Mouse (Mus musculus): ENCODE data around the gene Col13a1. TPM values are rescaled to one million over a fixed set of nuclear protein-coding genes. Genes with fewer than 3 reads are reported as not detected.

Gene Col13a1
- polyA plus RNA-seq, 1 experiment from 2014 or later: 1.1 TPM

GRCm38 (mm10) chr10:61920655-61921365, 58.1 kb downstream of the Col13a1 start:
- H3K9me3 ChIP-seq: no peaks in the 10 kb centered on the region
- no peak overlapping the region for H3K4me3 ChIP-seq
- no peak for ATAC-seq (replicated peaks)
- H3K4me2 ChIP-seq (replicated peaks): no peak overlapping the region
- WGBS: 33% methylated on average over 11 of the region's 11 CpGs
- H3K4me1 ChIP-seq: peaks cover 9% of the 10 kb centered on the region; the same call in 1 of the 2 replicates
- H3K27ac ChIP-seq (replicated peaks): no peak overlapping the region
- no peak overlapping the region for H3K9ac ChIP-seq (replicated peaks)
- no peaks in the 10 kb centered on the region for H3K36me3 ChIP-seq
- no peaks in the 10 kb centered on the region for H3K27me3 ChIP-seq

DNA sequence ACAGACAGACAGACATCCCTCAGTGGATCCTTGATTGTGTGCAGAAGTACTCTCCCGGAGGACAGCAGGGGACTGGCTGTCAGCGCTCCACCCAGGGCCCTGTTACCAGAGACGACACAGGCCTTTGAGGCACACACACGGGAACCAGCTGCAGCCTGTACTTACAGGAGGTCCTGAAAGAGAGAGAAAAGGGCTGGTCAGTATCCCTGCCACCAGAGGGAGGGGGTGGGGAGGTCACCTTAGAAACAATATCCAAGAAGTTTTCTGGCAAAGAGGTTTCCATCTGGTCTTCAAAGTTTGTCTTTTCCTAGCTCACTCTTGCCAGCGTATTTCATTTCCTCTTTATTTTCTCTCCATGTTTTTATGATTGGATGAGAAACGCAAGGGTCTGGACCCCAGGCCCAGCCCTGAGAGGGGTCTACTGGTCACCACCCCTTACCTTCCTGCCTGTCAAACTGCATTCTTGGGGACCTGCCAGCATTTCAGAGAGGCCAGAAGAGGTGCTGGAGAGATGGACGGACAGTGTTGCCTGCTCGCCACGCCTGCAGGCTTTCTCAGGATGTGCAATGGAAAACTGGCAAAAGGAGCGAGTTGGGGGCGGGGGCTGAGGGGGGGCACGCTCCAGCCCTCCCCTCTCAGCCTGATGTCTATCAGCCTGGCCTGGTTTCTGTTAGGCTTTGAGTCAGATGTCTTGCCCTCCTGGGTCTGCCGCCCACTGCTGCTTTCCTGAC, 58.8 kb downstream of the Col13a1 start:
- Histone ChIP-seq H3K4me1 (peaks cover 9% of the 10 kb centered on the region; the same call in 1 of the 2 replicates), H3K9ac (replicated peaks) (no peak overlapping the region), H3K27me3 (no peaks in the 10 kb centered on the region), H3K36me3 (no peaks in the 10 kb centered on the region), H3K4me3 (no peak overlapping the region), H3K9me3 (no peaks in the 10 kb centered on the region), H3K27ac (replicated peaks) (no peak overlapping the region), H3K4me2 (replicated peaks) (no peak overlapping the region)
- WGBS: 40% methylated on average over 13 of the region's 13 CpGs
- no peak for ATAC-seq (replicated peaks)

- no peaks in the 10 kb centered on the region for H3K36me3 ChIP-seq
- H3K9ac ChIP-seq (replicated peaks): no peak overlapping the region
- H3K4me3 ChIP-seq: no peak overlapping the region
- no peak overlapping the region for H3K4me2 ChIP-seq (replicated peaks)
- H3K27me3 ChIP-seq: no peaks in the 10 kb centered on the region
- H3K4me1 ChIP-seq: peaks cover 9% of the 10 kb centered on the region; the same call in 1 of the 2 replicates
- no peak overlapping the region for H3K27ac ChIP-seq (replicated peaks)
- WGBS: 67% methylated on average over 4 of the region's 4 CpGs
- no peak for ATAC-seq (replicated peaks)
- no peaks in the 10 kb centered on the region for H3K9me3 ChIP-seq
These were observed 59.4 kb downstream of the Col13a1 start for GRCm38 (mm10) chr10:61919496-61919895.

GRCm38 (mm10) chr10:61917066-61917465, 61.8 kb downstream of the Col13a1 start:
- WGBS: 94% methylated on average over 12 of the region's 12 CpGs
- no peak overlapping the region for H3K4me2 ChIP-seq (replicated peaks)
- H3K27ac ChIP-seq (replicated peaks): no peak overlapping the region
- H3K36me3 ChIP-seq: no peaks in the 10 kb centered on the region
- H3K4me1 ChIP-seq: peaks cover 9% of the 10 kb centered on the region; the same call in 1 of the 2 replicates
- H3K9me3 ChIP-seq: no peaks in the 10 kb centered on the region
- ATAC-seq (replicated peaks): no peak
- H3K4me3 ChIP-seq: no peak overlapping the region
- no peak overlapping the region for H3K9ac ChIP-seq (replicated peaks)
- H3K27me3 ChIP-seq: no peaks in the 10 kb centered on the region

GRCm38 (mm10) chr10:61911770-61912169, 67.1 kb downstream of the Col13a1 start:
- Histone ChIP-seq H3K27me3 (no peaks in the 10 kb centered on the region), H3K9ac (replicated peaks) (no peak overlapping the region), H3K4me1 (no peaks in the 10 kb centered on the region), H3K9me3 (no peaks in the 10 kb centered on the region), H3K36me3 (no peaks in the 10 kb centered on the region), H3K4me3 (no peak overlapping the region), H3K4me2 (replicated peaks) (no peak overlapping the region), H3K27ac (replicated peaks) (no peak overlapping the region)
- 62% methylated on average over 4 of the region's 4 CpGs for WGBS
- ATAC-seq (replicated peaks): no peak

- no peaks in the 10 kb centered on the region for H3K27me3 ChIP-seq
- H3K4me2 ChIP-seq (replicated peaks): no peak overlapping the region
- no peaks in the 10 kb centered on the region for H3K36me3 ChIP-seq
- 0 out of 2 replicates have a peak, but pooled peaks cover 4% of the 10 kb centered on the region for H3K4me1 ChIP-seq
- no peak for ATAC-seq (replicated peaks)
- no peak overlapping the region for H3K27ac ChIP-seq (replicated peaks)
- H3K4me3 ChIP-seq: no peak overlapping the region
- H3K9ac ChIP-seq (replicated peaks): no peak overlapping the region
- WGBS: 60% methylated on average over 3 of the region's 3 CpGs
- no peaks in the 10 kb centered on the region for H3K9me3 ChIP-seq
These were observed 69.9 kb downstream of the Col13a1 start for GRCm38 (mm10) chr10:61909004-61909403.

DNA sequence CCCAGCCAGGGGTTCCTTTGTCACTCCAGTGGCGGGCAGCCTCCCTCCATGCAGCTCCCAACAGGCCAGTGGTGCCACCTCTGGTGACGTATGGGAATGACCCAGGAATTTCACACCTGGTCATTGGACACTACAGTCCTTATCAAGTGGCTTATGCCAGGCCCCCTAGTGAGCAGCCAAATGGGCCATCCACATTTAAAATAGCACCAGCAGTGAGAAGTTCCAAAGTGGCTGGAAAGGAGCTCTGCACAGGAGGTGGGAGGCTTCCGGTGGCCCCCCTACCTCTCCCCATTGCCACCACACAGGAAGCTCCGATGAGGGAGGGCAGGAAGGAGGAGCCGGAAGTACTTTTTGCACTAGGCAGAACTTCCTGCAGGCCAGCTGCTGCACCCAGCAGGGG, 72.7 kb downstream of the Col13a1 start:
- no peaks in the 10 kb centered on the region for H3K27me3 ChIP-seq
- ATAC-seq (replicated peaks): no peak
- H3K4me3 ChIP-seq: no peak overlapping the region
- H3K27ac ChIP-seq (replicated peaks): no peak overlapping the region
- no peaks in the 10 kb centered on the region for H3K9me3 ChIP-seq
- 38% methylated on average over 5 of the region's 5 CpGs for WGBS
- no peaks in the 10 kb centered on the region for H3K36me3 ChIP-seq
- 0 out of 2 replicates have a peak, but pooled peaks cover 4% of the 10 kb centered on the region for H3K4me1 ChIP-seq
- H3K9ac ChIP-seq (replicated peaks): no peak overlapping the region
- H3K4me2 ChIP-seq (replicated peaks): no peak overlapping the region

- no peak for ATAC-seq (replicated peaks)
- H3K9ac ChIP-seq (replicated peaks): no peak overlapping the region
- no peaks in the 10 kb centered on the region for H3K27me3 ChIP-seq
- H3K4me1 ChIP-seq: 0 out of 2 replicates have a peak, but pooled peaks cover 4% of the 10 kb centered on the region
- WGBS: 56% methylated on average over 8 of the region's 8 CpGs
- no peaks in the 10 kb centered on the region for H3K9me3 ChIP-seq
- no peaks in the 10 kb centered on the region for H3K36me3 ChIP-seq
- H3K4me2 ChIP-seq (replicated peaks): no peak overlapping the region
- H3K4me3 ChIP-seq: no peak overlapping the region
- H3K27ac ChIP-seq (replicated peaks): no peak overlapping the region; the same call in 1 of the 2 replicates
These were observed 73.6 kb downstream of the Col13a1 start for GRCm38 (mm10) chr10:61905308-61905707.

DNA sequence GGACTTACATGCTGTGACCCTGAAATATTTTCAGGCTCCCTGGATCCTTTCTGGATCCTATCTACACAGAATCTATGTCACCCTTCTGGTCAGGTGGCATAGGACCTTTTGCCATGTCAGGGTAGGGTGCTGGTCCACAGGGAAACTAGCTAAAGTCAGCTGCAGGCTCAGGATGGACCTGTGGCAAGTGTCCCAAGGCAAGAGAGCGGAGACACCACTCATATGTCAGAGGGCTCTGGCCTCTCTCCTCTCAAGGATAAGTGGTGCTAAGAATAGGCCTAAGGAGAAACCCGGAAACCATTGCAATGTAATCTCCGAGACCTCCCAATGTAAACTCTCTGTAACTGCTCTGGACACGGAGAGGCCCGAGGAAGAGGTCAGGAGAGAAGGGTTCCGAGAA, 80.8 kb downstream of the Col13a1 start:
- H3K9ac ChIP-seq (replicated peaks): no peak overlapping the region
- H3K4me3 ChIP-seq: no peak overlapping the region
- H3K27ac ChIP-seq (replicated peaks): no peak overlapping the region
- 84% methylated on average over 6 of the region's 6 CpGs for whole genome bisulfite sequencing
- no peaks in the 10 kb centered on the region for H3K4me1 ChIP-seq
- no peaks in the 10 kb centered on the region for H3K9me3 ChIP-seq
- H3K36me3 ChIP-seq: no peaks in the 10 kb centered on the region
- H3K4me2 ChIP-seq (replicated peaks): no peak overlapping the region
- no peaks in the 10 kb centered on the region for H3K27me3 ChIP-seq
- ATAC-seq (replicated peaks): no peak

DNA sequence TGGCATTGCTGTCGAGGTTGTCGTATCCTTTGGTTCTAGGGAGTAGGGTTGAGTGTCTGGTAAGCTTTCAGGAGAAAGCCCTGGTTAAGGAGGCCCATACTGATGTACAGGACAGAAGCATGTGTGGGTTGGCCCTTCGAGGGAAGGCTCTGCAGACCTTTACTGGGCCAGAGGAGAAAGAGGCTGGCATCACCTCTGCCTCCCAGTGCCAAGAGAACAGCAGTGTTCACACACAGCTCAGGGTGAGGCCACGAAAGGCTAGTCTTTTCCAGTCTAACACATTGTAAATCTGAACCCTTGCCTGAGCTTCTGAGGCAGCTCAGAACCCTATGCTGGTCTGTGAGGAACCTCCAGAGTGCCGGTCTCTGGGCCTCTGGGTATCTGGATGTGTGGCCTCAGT, 84.3 kb downstream of the Col13a1 start:
- 80% methylated on average over 5 of the region's 5 CpGs for WGBS
- no peak overlapping the region for H3K4me2 ChIP-seq (replicated peaks)
- no peak for ATAC-seq (replicated peaks)

DNA sequence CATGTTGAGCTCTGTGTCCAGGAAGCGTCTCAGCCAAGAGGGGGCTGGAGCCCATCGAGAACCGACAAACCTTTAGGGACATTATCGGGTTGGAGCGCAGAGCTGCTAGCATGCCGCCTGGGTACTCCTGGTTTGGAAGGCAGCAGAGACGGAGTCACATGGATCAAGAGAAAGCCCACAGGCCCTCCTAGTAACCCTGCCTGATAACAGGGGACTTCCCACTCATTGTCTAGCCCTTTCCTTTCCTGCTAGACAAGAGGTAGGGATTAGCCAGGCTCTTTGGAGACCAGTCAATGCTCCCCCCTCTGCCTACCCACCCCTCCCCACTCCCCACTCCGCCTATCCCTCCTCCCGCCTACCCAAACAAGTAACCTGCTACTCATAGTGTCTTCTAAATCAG, 87.8 kb downstream of the Col13a1 start:
- H3K36me3 ChIP-seq: no peaks in the 10 kb centered on the region
- no peak for ATAC-seq (replicated peaks)
- 36% methylated on average over 9 of the region's 9 CpGs for WGBS
- no peaks in the 10 kb centered on the region for H3K27me3 ChIP-seq
- H3K4me2 ChIP-seq (replicated peaks): no peak overlapping the region
- H3K9ac ChIP-seq (replicated peaks): no peak overlapping the region
- H3K4me3 ChIP-seq: no peak overlapping the region
- H3K4me1 ChIP-seq: no peaks in the 10 kb centered on the region
- H3K9me3 ChIP-seq: no peaks in the 10 kb centered on the region
- no peak overlapping the region for H3K27ac ChIP-seq (replicated peaks)

More for the DNA sequence above, 84.3 kb downstream of the Col13a1 start:
- H3K27ac ChIP-seq (replicated peaks): no peak overlapping the region
- no peaks in the 10 kb centered on the region for H3K36me3 ChIP-seq
- no peaks in the 10 kb centered on the region for H3K27me3 ChIP-seq
- H3K9me3 ChIP-seq: no peaks in the 10 kb centered on the region
- no peak overlapping the region for H3K9ac ChIP-seq (replicated peaks)
- no peaks in the 10 kb centered on the region for H3K4me1 ChIP-seq
- no peak overlapping the region for H3K4me3 ChIP-seq

DNA sequence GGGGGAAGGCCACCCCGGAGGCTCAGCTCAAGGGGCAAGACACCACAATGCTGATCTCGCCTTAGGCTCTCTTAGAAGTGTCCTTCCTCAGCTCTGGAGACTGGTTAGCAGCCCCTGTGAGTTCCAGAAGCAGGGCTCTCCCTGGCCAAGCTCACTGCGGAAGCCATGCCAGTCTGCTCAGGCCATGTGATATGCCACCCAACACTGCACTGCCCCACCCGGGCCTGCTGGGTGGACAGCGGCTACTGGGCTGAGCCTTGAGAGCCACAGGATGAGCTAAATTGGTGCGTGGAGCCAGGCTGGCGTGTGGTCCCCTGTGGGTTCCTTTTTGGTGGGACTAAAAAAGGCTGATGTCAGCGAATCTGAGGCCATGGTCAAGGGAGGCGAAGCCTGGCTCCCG, 88.6 kb downstream of the Col13a1 start:
- no peaks in the 10 kb centered on the region for H3K9me3 ChIP-seq
- no peak overlapping the region for H3K4me2 ChIP-seq (replicated peaks)
- no peaks in the 10 kb centered on the region for H3K4me1 ChIP-seq
- ATAC-seq (replicated peaks): no peak
- H3K27me3 ChIP-seq: no peaks in the 10 kb centered on the region
- H3K4me3 ChIP-seq: no peak overlapping the region
- H3K36me3 ChIP-seq: no peaks in the 10 kb centered on the region
- no peak overlapping the region for H3K9ac ChIP-seq (replicated peaks)
- no peak overlapping the region for H3K27ac ChIP-seq (replicated peaks)
- WGBS: 93% methylated on average over 10 of the region's 10 CpGs

Measured in forebrain, embryonic 15.5 days (tissue).